Mouse (Mus musculus): ENCODE data around the gene Trim2. TPM values are rescaled to one million over a fixed set of nuclear protein-coding genes. Genes with fewer than 3 reads are reported as not detected.

Trim2 gene
- polyA plus RNA-seq, 1 experiment from 2014 or later = 31.7 TPM

DNA sequence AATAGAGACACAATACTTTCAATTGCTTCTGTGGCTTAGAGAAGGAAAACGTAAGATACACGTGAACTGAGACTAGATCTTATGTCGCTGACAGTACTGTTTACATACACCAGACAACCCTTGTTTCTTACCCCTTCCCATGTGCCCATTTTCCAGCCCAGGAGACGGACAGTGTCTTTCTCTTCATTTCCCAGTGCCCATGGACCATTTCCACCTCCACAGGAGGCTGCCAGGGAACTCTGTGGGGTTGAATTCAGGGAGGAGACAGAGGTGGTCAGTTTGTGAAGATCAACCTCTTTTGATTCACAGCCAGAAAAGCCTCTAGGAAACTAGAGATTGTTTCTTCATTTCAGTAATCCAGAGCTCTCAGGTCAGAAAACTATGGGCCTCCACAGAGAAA is 5.0 kb downstream of the Trim2 start:
- Histone ChIP-seq H3K4me2 (no peak overlapping the region), H3K4me3 (replicated peaks) (no peak overlapping the region), H3K27me3 (replicated peaks) (peaks cover 18% of the 10 kb centered on the region; the same call in 1 of the 2 replicates), H3K9me3 (no peaks in the 10 kb centered on the region), H3K4me1 (peaks cover 17% of the 10 kb centered on the region), H3K9ac (no peak overlapping the region), H3K27ac (no peak overlapping the region), H3K36me3 (no peaks in the 10 kb centered on the region)
- no peak for ATAC-seq (ENCODE audit: insufficient read depth, low FRiP score, low read depth)
- 78% methylated on average over 4 of the region's 4 CpGs for WGBS

DNA sequence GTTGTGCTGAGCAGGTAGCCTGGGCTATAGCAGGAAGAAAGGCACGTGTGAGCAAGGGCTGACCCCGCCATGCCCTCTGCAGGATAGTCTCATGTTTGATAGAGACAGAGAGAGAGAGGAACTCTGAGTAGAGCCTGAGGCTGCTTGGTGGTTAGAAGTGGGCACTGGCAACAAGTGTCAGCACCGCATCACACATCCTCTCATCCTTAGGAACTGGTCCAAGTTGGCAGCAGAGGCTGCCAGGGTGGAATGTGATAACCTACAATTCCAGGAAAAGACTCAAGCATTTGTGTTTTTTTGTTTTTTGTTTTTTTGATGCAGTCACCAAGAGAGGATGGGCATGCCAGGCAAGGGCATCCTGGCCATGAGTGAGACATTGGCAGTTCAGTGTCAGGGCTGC is 8.5 kb downstream of the Trim2 start:
- Histone ChIP-seq H3K9me3 (no peaks in the 10 kb centered on the region), H3K27ac (no peak overlapping the region), H3K9ac (no peak overlapping the region), H3K4me1 (no peaks in the 10 kb centered on the region), H3K36me3 (no peaks in the 10 kb centered on the region), H3K4me2 (no peak overlapping the region), H3K27me3 (replicated peaks) (no peaks in the 10 kb centered on the region), H3K4me3 (replicated peaks) (no peak overlapping the region)
- WGBS = 64% methylated on average over 3 of the region's 3 CpGs
- ATAC-seq (ENCODE audit: insufficient read depth, low FRiP score, low read depth) = no peak

DNA sequence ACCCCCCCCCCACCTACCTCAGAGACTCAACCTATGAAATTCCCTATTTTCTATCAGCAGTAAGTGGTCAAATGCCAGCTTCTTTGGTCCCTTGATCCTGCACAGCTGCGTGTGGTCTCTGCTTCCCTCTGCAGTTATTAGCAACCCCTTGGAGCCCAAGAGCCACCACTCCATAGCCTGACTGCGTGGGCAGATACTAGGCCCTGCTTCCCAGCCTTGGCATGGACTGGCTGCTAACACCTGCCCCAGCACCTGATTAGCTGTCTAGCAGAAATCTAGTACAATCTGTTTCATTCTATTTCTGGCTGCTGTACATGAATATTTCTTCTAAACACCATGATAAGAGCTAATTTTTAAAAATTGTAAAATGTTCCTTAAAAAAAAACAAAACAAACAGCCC is 10.0 kb downstream of the Trim2 start:
- no peak for ATAC-seq (ENCODE audit: insufficient read depth, low FRiP score, low read depth)

DNA sequence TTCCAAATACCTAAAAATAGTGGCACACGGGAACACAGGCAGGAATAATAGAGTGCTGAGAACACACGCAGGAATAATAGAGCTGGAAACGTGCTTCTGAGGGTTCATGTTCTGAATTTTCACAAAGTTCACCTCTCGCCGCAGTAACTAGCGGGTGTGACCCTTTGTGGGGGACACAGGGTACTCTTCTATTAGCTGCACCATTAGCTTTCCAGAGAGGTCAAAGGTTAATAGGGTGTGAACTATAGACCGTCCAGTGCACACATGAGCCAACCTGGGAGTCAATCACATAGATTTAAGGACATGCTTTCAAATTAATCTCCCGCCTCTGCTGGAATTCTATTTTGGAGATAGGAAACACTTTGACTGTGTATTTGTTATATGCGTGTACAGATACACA is 11.9 kb downstream of the Trim2 start:
- ATAC-seq (ENCODE audit: insufficient read depth, low FRiP score, low read depth) = no peak
- Histone ChIP-seq H3K27ac (no peak overlapping the region), H3K4me2 (no peak overlapping the region), H3K9ac (no peak overlapping the region), H3K36me3 (no peaks in the 10 kb centered on the region), H3K4me3 (replicated peaks) (no peak overlapping the region), H3K27me3 (replicated peaks) (no peaks in the 10 kb centered on the region), H3K4me1 (no peaks in the 10 kb centered on the region), H3K9me3 (no peaks in the 10 kb centered on the region)
- 81% methylated on average over 9 of the region's 9 CpGs for WGBS

More for the DNA sequence above, 10.0 kb downstream of the Trim2 start:
- Histone ChIP-seq H3K27me3 (replicated peaks) (no peaks in the 10 kb centered on the region), H3K27ac (no peak overlapping the region), H3K36me3 (no peaks in the 10 kb centered on the region), H3K9ac (no peak overlapping the region), H3K9me3 (no peaks in the 10 kb centered on the region), H3K4me1 (no peaks in the 10 kb centered on the region), H3K4me3 (replicated peaks) (no peak overlapping the region), H3K4me2 (no peak overlapping the region)
- WGBS = 67% methylated on average over 2 of the region's 2 CpGs

DNA sequence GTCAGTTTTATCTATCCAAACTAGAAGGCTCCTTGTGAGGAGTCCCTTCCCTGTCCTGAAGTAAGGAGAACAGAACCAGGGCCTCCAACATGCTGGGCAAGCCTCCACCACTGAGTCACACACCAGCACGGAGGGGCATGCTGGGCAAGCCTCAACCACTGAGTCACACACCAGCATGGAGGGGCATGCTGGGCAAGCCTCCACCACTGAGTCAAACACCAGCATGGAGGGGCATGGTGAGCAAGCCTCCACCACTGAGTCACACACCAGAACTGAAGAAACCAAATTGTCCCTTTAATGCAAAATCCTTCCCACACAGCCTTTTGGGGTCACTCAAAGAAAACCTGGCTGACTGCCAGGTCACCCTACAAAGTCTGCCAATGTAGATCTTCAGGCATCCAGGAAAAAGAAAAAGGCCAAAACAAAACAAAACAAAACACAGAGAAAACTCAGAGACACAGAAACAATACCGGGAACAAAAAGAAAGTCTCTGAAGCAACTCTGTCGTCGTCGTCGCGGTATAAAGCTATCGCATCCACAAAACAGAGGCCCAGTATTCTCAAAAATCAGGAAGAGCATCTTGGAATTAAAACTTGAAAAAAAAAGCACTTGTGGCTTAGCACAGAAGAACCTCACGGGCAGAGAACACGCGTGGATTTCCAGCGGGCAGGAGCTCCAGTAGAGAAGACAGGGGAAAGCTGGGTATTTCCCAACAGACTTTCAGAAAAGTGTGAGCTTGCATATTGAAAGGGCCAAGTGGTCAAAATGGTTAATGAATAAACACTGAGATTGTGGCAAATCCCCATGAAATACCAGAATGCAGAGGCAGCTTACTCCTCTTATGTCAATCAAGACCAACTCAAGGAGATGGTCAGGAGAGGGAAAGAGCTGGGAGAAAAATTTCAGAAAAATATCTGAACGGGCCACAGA is 12.7 kb downstream of the Trim2 start:
- 84% methylated on average over 13 of the region's 13 CpGs for WGBS
- Histone ChIP-seq H3K9ac (no peak overlapping the region), H3K4me3 (replicated peaks) (no peak overlapping the region), H3K27me3 (replicated peaks) (no peaks in the 10 kb centered on the region), H3K36me3 (no peaks in the 10 kb centered on the region), H3K27ac (no peak overlapping the region), H3K4me1 (no peaks in the 10 kb centered on the region), H3K4me2 (no peak overlapping the region), H3K9me3 (no peaks in the 10 kb centered on the region)
- ATAC-seq (ENCODE audit: insufficient read depth, low FRiP score, low read depth) = no peak

DNA sequence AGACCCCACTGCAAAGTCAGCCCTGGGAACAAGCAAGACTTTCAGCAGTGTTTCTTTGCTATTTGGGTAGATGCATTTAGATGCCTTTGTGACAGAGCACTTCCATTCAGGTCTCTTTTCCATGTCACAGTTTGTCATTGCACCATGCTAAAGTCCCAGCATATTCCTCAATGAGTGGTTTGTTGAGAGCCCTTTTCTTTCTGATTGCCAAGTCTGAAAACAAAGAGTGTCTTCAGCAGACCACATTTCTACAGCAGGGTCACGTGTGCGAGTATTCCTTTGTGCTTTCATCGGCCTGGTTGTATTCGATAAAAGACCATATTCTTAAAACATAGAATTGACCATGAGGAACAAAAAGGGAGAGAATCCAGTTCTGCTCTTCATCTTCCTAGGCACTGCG is 14.4 kb downstream of the Trim2 start:
- WGBS = 84% methylated on average over 5 of the region's 5 CpGs
- H3K4me1 ChIP-seq = no peaks in the 10 kb centered on the region
- no peak overlapping the region for H3K4me2 ChIP-seq
- no peak overlapping the region for H3K9ac ChIP-seq
- H3K36me3 ChIP-seq = no peaks in the 10 kb centered on the region
- no peaks in the 10 kb centered on the region for H3K27me3 ChIP-seq (replicated peaks)
- no peak for ATAC-seq (ENCODE audit: insufficient read depth, low FRiP score, low read depth)
- H3K9me3 ChIP-seq = no peaks in the 10 kb centered on the region
- no peak overlapping the region for H3K4me3 ChIP-seq (replicated peaks)
- no peak overlapping the region for H3K27ac ChIP-seq

DNA sequence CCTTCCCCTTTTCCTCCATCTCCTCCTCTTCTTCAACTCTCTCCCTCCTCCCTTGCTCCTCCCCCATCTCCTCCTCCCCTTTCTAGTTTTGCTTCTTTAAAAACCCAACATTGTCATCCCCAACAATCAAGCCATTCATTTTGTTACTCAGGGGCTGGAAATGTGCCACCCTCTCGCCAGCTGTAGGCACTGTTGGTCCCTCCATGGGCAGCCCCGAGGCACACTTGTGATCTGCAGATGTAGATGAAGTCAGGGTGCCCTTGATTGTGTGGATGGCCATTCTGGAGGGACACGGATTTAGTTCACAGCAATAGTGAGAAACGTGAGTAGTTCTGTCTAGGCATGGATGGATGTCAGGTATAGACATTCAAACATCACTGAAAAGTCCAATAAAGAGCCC is 17.7 kb downstream of the Trim2 start:
- WGBS = 82% methylated on average over 4 of the region's 4 CpGs
- H3K4me1 ChIP-seq = no peaks in the 10 kb centered on the region
- H3K4me3 ChIP-seq (replicated peaks) = no peak overlapping the region
- no peak overlapping the region for H3K4me2 ChIP-seq
- H3K9me3 ChIP-seq = no peaks in the 10 kb centered on the region
- no peaks in the 10 kb centered on the region for H3K27me3 ChIP-seq (replicated peaks)
- H3K36me3 ChIP-seq = no peaks in the 10 kb centered on the region
- H3K9ac ChIP-seq = no peak overlapping the region
- H3K27ac ChIP-seq = no peak overlapping the region
- no peak for ATAC-seq (ENCODE audit: insufficient read depth, low FRiP score, low read depth)

DNA sequence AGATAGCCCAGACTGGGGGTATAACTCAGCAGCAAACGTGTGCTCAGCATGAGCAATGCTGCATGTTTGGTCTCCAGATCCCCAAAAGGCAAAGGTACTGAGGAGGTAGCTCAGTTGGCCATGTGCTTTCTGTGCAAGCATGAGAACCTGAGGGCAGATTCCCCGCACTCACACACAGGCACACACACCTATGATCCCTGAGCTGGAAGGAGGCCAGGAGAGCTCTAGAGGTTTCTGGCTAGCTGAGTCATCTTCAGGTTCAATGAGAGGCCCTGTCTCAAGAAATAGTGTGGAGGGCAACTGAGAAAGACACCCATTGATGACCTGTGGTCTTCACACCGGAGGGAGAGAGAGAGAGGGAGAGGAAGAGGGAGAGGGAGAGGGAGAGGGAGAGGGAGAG is 19.4 kb downstream of the Trim2 start:
- no peak for ATAC-seq (ENCODE audit: insufficient read depth, low FRiP score, low read depth)
- H3K27ac ChIP-seq = no peak overlapping the region
- no peak overlapping the region for H3K4me3 ChIP-seq (replicated peaks)
- WGBS = 62% methylated on average over 3 of the region's 3 CpGs
- no peak overlapping the region for H3K9ac ChIP-seq
- H3K27me3 ChIP-seq (replicated peaks) = no peaks in the 10 kb centered on the region
- no peaks in the 10 kb centered on the region for H3K36me3 ChIP-seq
- no peaks in the 10 kb centered on the region for H3K4me1 ChIP-seq
- H3K9me3 ChIP-seq = no peaks in the 10 kb centered on the region
- H3K4me2 ChIP-seq = no peak overlapping the region

DNA sequence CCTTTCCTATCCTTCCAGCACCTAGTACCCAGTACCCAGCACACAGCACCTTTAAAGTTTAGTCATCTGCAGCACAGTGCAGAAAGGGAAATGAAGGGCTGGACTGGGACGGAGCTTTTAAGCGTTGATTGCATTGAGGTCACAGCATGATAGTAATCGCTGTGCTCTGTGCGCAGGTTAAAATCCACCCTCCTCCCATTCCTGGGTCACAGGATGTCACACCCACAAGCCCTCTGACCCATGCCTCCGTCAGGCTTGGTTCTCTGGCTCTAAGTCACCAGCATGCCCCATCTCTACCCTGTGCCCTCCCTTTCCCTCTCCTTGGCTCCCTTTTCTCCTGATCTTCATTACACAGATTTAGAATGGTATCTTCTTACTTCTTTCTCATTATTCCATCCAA is 20.4 kb downstream of the Trim2 start:
- 76% methylated on average over 5 of the region's 5 CpGs for WGBS
- no peak overlapping the region for H3K4me2 ChIP-seq
- H3K9me3 ChIP-seq = no peaks in the 10 kb centered on the region
- H3K36me3 ChIP-seq = no peaks in the 10 kb centered on the region
- no peak overlapping the region for H3K9ac ChIP-seq
- ATAC-seq (ENCODE audit: insufficient read depth, low FRiP score, low read depth) = no peak
- no peaks in the 10 kb centered on the region for H3K4me1 ChIP-seq
- H3K27me3 ChIP-seq (replicated peaks) = no peaks in the 10 kb centered on the region
- H3K27ac ChIP-seq = no peak overlapping the region
- no peak overlapping the region for H3K4me3 ChIP-seq (replicated peaks)

DNA sequence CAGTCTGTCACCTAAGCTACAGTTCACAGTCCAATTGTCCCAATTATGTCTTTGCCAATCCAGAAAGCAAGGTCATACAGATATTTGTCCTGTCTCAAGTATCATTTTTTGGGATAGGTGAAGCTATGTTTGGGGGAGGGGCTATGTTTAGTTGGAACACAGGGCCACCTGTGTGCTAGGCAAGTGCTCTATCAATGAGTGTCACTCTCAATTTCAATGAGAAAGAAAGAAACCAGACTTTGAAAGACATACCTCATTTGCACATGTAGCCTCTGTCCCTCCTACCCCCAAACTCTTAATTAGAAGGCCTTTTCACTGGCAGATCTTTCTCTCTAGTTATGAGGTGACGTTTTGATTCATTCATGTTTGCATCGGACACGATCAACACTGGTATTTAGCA is 21.9 kb downstream of the Trim2 start:
- Histone ChIP-seq H3K4me1 (no peaks in the 10 kb centered on the region), H3K27ac (no peak overlapping the region), H3K27me3 (replicated peaks) (no peaks in the 10 kb centered on the region), H3K9me3 (no peaks in the 10 kb centered on the region), H3K9ac (no peak overlapping the region), H3K4me2 (no peak overlapping the region), H3K4me3 (replicated peaks) (no peak overlapping the region), H3K36me3 (no peaks in the 10 kb centered on the region)
- ATAC-seq (ENCODE audit: insufficient read depth, low FRiP score, low read depth) = no peak
- 80% methylated on average over 3 of the region's 3 CpGs for WGBS

DNA sequence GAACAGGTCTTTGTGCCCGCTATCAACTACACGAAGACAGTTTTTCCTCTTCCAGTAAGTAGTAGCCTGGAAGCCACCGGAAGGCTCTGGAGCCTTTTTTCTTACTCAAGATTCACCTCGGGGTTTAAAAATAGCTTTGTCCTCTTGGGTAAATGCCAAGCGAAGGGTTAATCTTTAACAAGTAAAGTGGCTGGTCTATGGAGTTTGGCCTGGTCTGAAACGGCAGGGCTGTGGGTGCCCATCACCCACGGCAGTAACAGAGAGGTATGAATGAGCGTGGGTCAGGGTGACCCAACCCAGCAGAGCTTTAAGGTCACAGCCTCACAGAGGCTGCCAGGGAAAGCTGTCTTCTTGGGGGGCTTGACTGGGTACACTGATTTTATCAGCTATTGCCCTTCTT is 23.2 kb downstream of the Trim2 start:
- Histone ChIP-seq H3K27me3 (replicated peaks) (no peaks in the 10 kb centered on the region), H3K9me3 (no peaks in the 10 kb centered on the region), H3K27ac (peak overlapping the region; percentile 35; the same call in 1 of the 2 replicates), H3K4me1 (no peaks in the 10 kb centered on the region), H3K36me3 (no peaks in the 10 kb centered on the region), H3K4me2 (no peak overlapping the region), H3K4me3 (replicated peaks) (no peak overlapping the region), H3K9ac (no peak overlapping the region)
- ATAC-seq (ENCODE audit: insufficient read depth, low FRiP score, low read depth) = peak; percentile 72
- WGBS = 48% methylated on average over 8 of the region's 8 CpGs

DNA sequence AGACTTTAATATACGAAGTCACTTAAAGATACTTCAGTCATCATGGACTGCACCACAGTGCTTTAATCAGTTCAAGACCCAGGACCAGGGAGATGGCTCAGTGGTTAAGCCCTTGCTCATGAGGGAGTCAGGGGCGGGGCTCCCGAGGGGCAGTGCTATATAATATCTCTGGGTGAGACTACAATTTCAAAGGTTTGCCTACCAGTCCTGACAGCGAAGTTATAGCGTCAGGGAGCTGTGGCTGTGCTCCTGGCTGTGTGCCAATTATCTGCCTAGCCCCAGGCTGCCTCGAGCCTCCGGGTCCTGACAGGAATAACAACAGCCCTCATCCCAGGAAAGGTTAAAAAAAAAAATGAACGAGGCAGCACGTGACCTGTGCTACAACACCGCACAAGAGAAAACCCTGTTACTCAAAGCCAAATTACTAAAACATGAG is 24.7 kb downstream of the Trim2 start:
- H3K27ac ChIP-seq = no peak overlapping the region
- no peaks in the 10 kb centered on the region for H3K27me3 ChIP-seq (replicated peaks)

More for the DNA sequence above, 24.7 kb downstream of the Trim2 start:
- H3K4me1 ChIP-seq = no peaks in the 10 kb centered on the region
- H3K9me3 ChIP-seq = no peaks in the 10 kb centered on the region
- 26% methylated on average over 10 of the region's 10 CpGs for WGBS
- no peak overlapping the region for H3K4me3 ChIP-seq (replicated peaks)
- ATAC-seq (ENCODE audit: insufficient read depth, low FRiP score, low read depth) = peak; percentile 36
- 0 out of 2 replicates have a peak overlapping the region, but pooled peaks have one; percentile 0 for H3K4me2 ChIP-seq
- H3K36me3 ChIP-seq = no peaks in the 10 kb centered on the region
- H3K9ac ChIP-seq = no peak overlapping the region
